Mouse (Mus musculus): ENCODE measurements around the gene Inpp4b.

DNA sequence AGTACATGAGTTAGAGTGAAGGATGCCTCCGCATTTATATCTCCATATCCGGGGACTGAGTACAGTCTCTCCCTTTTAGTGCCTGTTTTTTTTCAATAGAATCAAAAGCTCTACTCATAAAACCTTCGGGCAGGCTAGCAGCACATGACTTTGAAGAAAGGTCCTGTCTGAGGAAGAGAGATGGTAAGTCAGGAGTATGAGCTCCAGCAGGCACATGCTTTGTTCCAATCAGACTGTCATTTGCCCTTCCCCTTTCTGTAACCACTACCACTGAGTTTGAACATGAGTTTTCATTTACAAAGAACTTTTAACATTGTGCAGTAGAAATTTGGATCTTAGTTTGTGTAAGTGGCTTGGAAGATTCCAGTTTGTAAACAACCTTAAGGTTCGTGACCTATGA is 223.1 kb downstream of the Inpp4b start:
- no peak for TF ChIP-seq CTCF (IDR thresholded peaks at IDR 0.05; ENCODE audit: borderline replicate concordance, control insufficient read depth, extremely low read depth, insufficient read depth, low read length, poor library complexity)
- no peak for TF ChIP-seq POLR2A (IDR thresholded peaks at IDR 0.05; ENCODE audit: control insufficient read depth, extremely low read depth, insufficient read depth, low read length, poor library complexity)
